Mouse (Mus musculus): Measurements from ENCODE around the gene Fto. TPM values are rescaled to one million over a fixed set of nuclear protein-coding genes. Genes with fewer than 3 reads are reported as not detected.

Fto gene
- total RNA-seq, 2 experiments from 2014 or later: 116 to 125 TPM

GRCm38 (mm10) chr8:91392261-91392660 is 78.9 kb downstream of the Fto start:
- DNase-seq: no peak

DNA sequence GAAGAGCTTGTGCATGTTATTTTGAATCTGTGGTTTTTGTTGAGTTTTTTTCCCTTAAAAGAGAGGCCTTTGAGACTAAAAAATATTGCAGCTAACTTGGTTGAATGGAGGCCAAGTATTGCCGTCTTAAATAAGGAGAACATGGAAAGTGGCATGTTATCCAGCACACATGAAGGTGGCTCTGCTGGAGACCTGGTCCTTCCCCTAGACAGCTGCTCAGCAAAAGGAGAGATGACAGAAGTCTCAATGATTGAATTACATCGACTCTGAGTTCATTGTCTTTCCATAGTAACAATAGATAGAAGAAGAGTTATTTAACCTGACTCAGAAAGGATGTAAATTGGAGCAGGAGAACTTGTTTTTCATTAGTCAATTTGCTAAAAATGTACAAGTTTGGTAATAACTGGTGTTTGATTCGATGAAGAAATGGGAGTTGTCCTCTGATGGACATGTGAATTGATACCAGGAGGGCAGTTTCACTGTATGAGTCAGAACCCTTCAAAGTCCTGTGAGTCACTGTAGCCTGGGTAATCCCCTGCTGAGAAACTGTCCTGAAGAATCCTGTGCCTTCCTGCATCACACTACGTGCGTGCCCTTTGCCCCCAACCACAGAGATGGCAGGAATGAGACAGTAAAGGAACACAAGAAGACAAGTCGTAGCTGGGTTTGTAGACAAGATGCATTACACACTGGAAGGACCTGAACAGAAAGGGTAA is 82.2 kb downstream of the Fto start:
- DNase-seq: no peak

GRCm38 (mm10) chr8:91398053-91398452 is 84.7 kb downstream of the Fto start:
- no peak for DNase-seq

DNA sequence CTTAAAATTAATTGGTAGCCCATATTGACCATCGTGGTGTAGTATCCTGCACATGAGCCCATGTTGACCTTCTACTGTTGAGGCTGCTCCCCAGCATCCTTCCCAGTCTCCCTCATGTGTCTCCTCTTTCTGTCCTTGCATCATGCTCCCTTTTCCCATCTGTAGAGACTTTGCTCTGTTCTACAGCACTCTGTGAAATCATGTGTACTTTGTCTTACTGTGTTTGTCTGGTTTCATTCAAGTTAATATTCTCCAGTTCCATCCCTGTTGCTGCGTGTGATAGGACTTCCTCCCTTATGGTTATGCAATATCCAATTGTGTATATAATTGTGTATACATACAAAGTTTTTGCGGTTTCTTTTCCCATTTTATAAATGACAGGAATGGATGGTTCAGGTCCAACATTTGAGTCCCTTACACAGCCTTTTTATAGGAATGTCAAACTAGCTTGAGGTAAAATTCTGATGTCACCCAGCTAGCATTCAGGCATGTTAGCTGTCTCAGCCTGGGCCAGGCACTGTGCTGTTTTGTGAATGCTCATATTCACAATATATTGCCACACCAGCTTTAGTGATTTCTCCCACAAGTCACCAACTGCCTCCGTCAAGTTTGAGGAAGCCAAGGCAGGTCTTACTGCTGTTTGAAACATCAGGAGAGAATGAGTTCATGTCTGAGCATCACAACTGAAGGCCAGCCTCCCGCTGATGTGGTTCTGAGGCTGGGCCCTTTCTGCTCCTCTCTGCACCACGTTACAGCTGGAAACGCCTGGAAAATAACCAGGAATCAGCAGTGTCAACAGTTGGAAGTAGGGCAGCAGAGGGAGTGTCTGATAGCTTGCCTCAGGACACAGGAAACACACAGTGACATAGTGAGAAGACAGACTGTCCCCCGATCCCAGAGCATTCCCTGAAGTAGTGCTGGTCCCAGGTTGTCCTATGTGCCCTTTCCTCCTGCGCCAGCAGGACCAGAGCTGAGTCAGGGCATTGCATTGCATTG is 90.0 kb downstream of the Fto start:
- DNase-seq: no peak

DNA sequence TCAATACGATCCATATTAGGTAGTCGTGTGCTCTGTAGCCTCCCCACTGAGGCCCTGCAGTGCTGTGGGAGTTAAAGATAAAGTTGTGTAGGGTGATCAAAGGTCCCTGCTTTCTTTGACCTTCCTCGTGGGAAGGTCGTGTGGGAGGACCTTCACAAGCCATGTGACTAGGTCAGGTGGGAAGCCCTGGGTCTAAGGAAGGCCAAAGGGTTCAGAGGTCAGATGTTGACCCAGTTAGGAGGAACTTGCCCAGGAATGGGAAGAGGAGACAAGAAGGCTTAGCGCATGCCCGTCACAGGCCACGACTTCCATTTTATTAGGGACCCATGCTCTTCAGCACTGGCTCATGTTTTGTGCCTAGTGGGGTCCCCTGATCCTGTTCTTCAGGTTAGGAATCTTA is 91.0 kb downstream of the Fto start:
- DNase-seq: no peak

DNA sequence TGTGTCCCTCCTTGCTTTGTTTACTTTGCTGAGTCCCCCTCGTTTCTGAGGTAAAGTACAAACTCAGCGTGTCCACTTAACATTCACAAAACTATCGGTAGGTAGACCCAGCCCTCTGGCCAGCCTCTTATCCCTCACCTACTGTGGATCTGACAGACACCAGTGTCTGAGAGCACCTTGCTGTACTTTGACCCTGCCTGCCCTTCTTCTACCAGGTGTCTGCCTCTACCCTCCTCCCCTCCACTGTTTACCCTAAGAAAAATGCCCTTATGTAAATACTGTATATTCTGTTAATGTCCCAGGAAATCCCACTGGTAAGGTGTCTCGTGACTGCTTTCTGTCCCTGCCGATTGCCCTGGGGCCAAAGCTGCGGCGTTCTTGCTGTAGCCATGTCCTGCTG is 91.8 kb downstream of the Fto start:
- DNase-seq: no peak

- DNase-seq: no peak
These were observed 93.4 kb downstream of the Fto start for GRCm38 (mm10) chr8:91406624-91407290.

GRCm38 (mm10) chr8:91407880-91408279 is 94.6 kb downstream of the Fto start:
- DNase-seq: no peak

DNA sequence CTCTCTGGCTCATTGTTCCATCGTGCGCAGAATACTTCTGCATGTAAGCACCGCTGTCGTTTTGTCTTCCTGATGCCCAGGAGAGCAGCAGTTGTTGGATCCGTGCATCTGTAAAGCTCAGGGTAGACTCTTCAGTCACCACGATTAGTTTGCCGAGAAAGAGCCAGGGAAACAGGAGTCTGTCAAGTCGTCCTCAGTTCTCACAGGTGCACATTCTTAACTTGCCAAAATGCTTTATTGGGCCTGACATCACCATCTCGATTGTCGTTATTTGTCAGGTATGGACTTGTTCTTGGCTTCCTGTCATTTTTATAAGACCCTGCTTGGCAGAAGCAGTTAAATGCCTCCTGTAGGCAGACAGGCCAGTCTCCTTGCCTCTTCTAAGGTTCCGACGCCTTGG is 96.7 kb downstream of the Fto start:
- DNase-seq: no peak

- DNase-seq: no peak
These were observed 111.3 kb downstream of the Fto start for GRCm38 (mm10) chr8:91424491-91425074.

DNA sequence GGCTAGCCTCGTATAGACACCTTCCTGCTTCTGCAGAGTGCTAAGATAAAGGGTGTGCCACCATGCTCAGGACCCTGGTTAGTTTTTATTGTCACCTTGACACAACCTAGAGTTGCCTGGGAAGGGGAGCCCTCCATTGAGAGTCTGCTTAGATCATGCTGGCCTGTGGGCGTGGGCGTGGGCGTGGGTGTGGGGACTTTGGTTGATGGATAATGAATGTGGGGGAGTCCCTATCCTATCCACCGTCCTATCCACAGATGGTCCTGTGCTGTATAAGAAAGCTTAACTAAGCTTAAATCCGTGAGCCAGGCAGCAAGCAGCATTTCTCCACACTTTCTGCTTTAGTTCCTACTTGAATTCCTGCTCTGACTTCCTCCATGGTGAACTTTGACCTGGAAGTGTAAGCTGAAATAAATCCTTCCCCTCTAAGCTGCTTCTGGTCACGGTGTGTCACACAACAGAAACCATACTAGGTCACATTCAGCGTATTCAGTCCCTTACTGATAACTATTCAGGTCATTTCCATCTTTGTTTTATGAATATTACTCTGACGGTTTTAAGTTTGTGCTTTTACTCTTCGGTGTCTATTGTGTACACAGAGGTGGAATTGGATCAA is 112.0 kb downstream of the Fto start:
- no peak for DNase-seq

DNA sequence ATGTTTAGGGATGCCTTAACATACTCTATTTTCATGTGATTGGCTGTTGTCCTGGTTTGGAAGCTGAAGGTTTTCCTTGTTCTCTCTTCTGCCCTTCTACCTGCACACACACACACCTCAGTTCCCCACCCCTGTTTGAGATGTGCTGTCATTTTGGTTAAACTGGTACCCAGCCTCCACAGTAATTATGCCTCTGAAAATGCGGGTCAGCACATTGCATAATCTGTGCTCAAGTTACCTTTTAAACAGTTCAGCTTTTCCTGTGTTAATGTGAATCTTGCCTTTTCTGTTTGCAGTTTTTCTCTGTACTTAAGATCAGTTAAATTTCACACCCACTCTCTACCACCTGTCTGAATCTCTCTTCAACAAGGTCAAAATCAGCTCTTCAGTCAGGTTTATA is 113.2 kb downstream of the Fto start:
- no peak for DNase-seq

- DNase-seq: no peak
These were observed 117.1 kb downstream of the Fto start for GRCm38 (mm10) chr8:91430333-91430940.

- DNase-seq: no peak
These were observed 122.7 kb downstream of the Fto start for GRCm38 (mm10) chr8:91436036-91436435.

- no peak for DNase-seq
These were observed 130.6 kb downstream of the Fto start for GRCm38 (mm10) chr8:91443911-91444310.

GRCm38 (mm10) chr8:91444636-91445410 is 131.5 kb downstream of the Fto start:
- no peak for DNase-seq

- DNase-seq: no peak
These were observed 132.2 kb downstream of the Fto start for GRCm38 (mm10) chr8:91445516-91445915.

DNA sequence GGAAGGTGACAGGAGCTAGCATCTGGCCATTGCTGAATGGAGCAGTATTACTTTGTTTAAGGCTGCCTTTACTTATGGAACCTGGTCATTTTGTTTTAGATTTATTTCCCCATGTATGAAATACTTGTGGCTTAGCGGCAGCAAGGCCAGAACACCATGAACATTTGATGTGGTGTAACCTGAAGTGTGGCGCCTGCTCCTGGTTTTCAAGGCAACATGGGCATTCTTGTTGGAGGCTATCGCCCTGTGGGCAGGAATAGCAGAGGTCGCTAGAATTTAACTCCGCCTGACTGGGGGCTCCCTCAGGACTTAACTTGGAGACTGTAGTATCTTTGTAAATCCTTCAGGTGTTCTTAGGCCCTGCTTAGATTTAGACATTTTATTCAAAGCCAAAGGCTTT is 132.7 kb downstream of the Fto start:
- no peak for DNase-seq

DNA sequence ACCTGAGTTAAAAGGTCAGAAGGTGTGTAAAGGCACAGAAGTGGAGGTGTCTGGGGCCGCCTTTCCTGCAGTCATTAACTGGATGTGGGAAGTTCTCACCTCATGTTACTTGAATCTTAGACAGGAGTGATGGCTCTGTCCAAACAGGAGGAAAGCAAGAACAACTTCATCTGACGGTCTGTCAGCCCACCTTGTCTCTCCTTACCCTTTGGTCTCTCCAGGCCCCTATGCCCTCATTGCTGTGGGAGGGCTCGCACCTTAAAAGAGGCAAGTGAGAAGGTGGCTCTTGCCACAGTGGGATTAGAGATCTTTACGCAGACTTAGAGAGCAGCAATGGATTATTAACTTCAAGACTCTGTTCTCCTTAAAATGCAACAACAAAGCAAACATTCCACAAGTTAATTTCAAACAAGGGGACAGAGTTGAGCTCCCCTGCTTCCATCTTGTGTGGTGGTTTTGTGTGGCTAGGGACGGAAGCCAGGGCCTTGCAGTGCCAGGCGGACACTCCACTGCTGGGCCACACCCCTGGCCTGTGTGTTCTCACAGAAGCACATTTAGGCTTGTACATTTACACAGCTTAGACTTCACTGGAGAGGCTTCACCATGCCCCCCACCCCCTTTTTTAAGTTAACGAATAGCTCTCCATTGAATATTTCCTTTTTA is 135.5 kb downstream of the Fto start:
- no peak for DNase-seq

DNA sequence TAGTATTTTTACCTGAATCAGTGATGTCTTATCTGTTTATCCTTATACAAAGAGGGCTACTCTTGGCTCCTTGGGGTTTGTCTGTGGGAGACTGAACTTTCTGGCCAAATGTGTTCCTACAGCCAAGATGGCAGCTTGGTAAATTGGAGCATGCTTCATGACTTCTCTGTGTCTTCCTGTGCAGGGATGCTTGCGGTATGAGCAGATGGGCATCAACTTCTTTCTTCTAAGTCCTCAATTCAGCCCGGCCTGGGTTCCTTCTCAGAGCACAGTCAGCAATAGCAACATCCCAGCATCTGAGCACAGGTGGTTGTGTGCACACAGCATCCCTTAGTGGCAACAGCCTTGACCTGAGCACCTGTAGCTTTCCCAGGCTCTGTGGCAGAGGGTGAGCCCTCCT is 141.6 kb downstream of the Fto start:
- no peak for DNase-seq

Measured in gastrocnemius, postnatal 10 days (tissue).